Mouse (Mus musculus) forebrain, embryonic 11.5 days (tissue): ENCODE data around the gene Acad9. TPM values are rescaled to one million over a fixed set of nuclear protein-coding genes. Genes with fewer than 3 reads are reported as not detected.
A peak's percentile ranks its signal among the peaks of the same experiment; 100 is the strongest.

Source experiments
- ATAC-seq: fragments of 200-750 bp; cut with Nextera tagmentation; replicated peaks from 2 replicates; pipeline ENCODE4 v1.8.0; 2017; ENCODE audit warnings: moderate TSS enrichment; ENCODE audit not compliant: low FRiP score
- DNase-seq: peaks from one replicate; pipeline ENCODE4 v3.0.0-alpha.2; 2017; ENCODE audit warnings: low spot score
- H3K27ac ChIP-seq: fragments of 300-500 bp; sonication (generic); 2 replicates; pipeline ENCODE4 v1.5.1; 2014; ENCODE audit warnings: low read depth, low read length
- H3K27me3 ChIP-seq: fragments of 300-500 bp; sonication (generic); 2 replicates; pipeline ENCODE4 v1.6.1; 2014; ENCODE audit warnings: mild to moderate bottlenecking, low read length, mixed read lengths; ENCODE audit not compliant: control insufficient read depth, insufficient read depth
- H3K36me3 ChIP-seq: fragments of 300-500 bp; sonication (generic); 2 replicates; pipeline ENCODE4 v1.6.1; 2014; ENCODE audit warnings: mild to moderate bottlenecking, low read length, moderate library complexity, mixed read lengths; ENCODE audit not compliant: control insufficient read depth, insufficient read depth
- H3K4me1 ChIP-seq: fragments of 300-500 bp; sonication (generic); replicated peaks from 2 replicates; pipeline ENCODE4 v1.6.1; 2014; ENCODE audit warnings: low read length, mixed read lengths; ENCODE audit not compliant: control insufficient read depth, insufficient read depth
- H3K4me2 ChIP-seq: fragments of 300-500 bp; sonication (generic); 2 replicates; pipeline ENCODE4 v1.6.1; 2014; ENCODE audit warnings: low read depth, mild to moderate bottlenecking, low read length, moderate library complexity, mixed read lengths; ENCODE audit not compliant: severe bottlenecking
- H3K4me3 ChIP-seq: fragments of 300-500 bp; sonication (generic); 2 replicates; pipeline ENCODE4 v1.5.1; 2014; ENCODE audit warnings: low read depth, low read length
- H3K9ac ChIP-seq: fragments of 300-500 bp; sonication (generic); 2 replicates; pipeline ENCODE4 v1.6.1; 2014; ENCODE audit warnings: low read length
- H3K9me3 ChIP-seq: fragments of 300-500 bp; sonication (generic); 2 replicates; pipeline ENCODE4 v1.6.1; 2016; ENCODE audit warnings: low read length, mixed read lengths; ENCODE audit not compliant: control insufficient read depth
- WGBS: fragments of 180-500 bp; shearing (Covaris S2); extraction: QIAGEN DNeasy Blood & Tissue Kit; methylation state at CpG from one replicate; pipeline ENCODE4 v1.1.7; 2014; 5-methylcytosine and 5-hydroxymethylcytosine counted together
- polyA plus RNA-seq: library from polyadenylated mRNA; unstranded; fragments of >200 nt; fragmentation: Nextera tagmentation; extraction: Ambion mirVana; gene quantifications from 2 replicates; pipeline ENCODE4 v1.2.1, GENCODE M21; 2014

Gene Acad9
- polyA plus RNA-seq, result 88.9 and 93.1 TPM in 2 replicates

GRCm38 (mm10) chr3:36065843-36066651 is at the start of gene Acad9:
Gene Acad9 (plus strand): TSS chr3:36065979.
- Histone ChIP-seq H3K4me2 (peak within 1 kb of the TSS; percentile 58), H3K27ac (no peak within 1 kb of the TSS), H3K27me3 (no peaks in the 10 kb centered on the region), H3K9ac (peak within 1 kb of the TSS; percentile 79), H3K4me1 (peaks cover 4% of the 10 kb centered on the region), H3K36me3 (no peaks in the 10 kb centered on the region), H3K4me3 (peak within 1 kb of the TSS; percentile 90), H3K9me3 (no peaks in the 10 kb centered on the region)
- ATAC-seq (peak; percentile 98), DNase-seq (peak; percentile 97)
- WGBS, result under 1% methylated on average over 49 of the region's 49 CpGs

GRCm38 (mm10) chr3:36025732-36026131 is 40.0 kb upstream of the Acad9 start:
- Histone ChIP-seq H3K4me2 (no peak overlapping the region), H3K27me3 (no peaks in the 10 kb centered on the region), H3K4me3 (no peak overlapping the region), H3K4me1 (no peaks in the 10 kb centered on the region), H3K9ac (no peak overlapping the region), H3K27ac (no peak overlapping the region), H3K36me3 (no peaks in the 10 kb centered on the region), H3K9me3 (no peaks in the 10 kb centered on the region)
- WGBS, result 78% methylated on average over 6 of the region's 6 CpGs
- ATAC-seq, result no peak
- DNase-seq, result no peak

DNA sequence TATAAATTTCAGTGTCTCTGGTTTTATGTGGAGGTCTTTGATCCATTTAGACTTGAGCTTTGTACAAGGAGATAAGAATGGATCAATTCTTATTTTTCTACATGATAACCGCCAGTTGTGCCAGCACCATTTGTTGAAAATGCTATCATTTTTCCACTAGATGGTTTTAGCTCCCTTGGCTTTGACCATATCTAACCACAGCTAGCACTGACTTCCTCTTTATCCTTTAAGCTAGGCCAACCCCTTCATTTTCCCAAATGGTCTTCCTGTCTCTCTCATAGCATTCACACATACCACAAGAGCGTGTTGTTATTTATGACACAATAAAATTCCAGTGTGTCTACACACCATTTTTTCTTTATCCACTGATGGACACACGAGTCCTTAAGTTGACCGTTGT is 35.8 kb upstream of the Acad9 start:
- Histone ChIP-seq H3K27ac (no peak overlapping the region), H3K4me1 (no peaks in the 10 kb centered on the region), H3K4me2 (no peak overlapping the region), H3K9ac (no peak overlapping the region), H3K4me3 (no peak overlapping the region), H3K36me3 (no peaks in the 10 kb centered on the region), H3K9me3 (no peaks in the 10 kb centered on the region), H3K27me3 (no peaks in the 10 kb centered on the region)
- ATAC-seq (no peak), DNase-seq (no peak)
- 89% methylated on average over 4 of the region's 4 CpGs for WGBS

- no peak overlapping the region for H3K4me2 ChIP-seq
- no peaks in the 10 kb centered on the region for H3K9me3 ChIP-seq
- no peak for DNase-seq
- H3K27me3 ChIP-seq, result no peaks in the 10 kb centered on the region
- H3K4me3 ChIP-seq, result no peak overlapping the region
- H3K4me1 ChIP-seq, result no peaks in the 10 kb centered on the region
- no peak for ATAC-seq
- H3K9ac ChIP-seq, result no peak overlapping the region
- 83% methylated on average over 6 of the region's 6 CpGs for WGBS
- H3K27ac ChIP-seq, result no peak overlapping the region
- H3K36me3 ChIP-seq, result no peaks in the 10 kb centered on the region
Observed at GRCm38 (mm10) chr3:36031740-36032510, 33.9 kb upstream of the Acad9 start.

- Histone ChIP-seq H3K4me2 (no peak overlapping the region), H3K36me3 (no peaks in the 10 kb centered on the region), H3K4me3 (no peak overlapping the region), H3K27me3 (no peaks in the 10 kb centered on the region), H3K9ac (no peak overlapping the region), H3K9me3 (no peaks in the 10 kb centered on the region), H3K27ac (no peak overlapping the region), H3K4me1 (no peaks in the 10 kb centered on the region)
- no peak for ATAC-seq
- DNase-seq, result no peak
Observed at GRCm38 (mm10) chr3:36044520-36044919, 21.3 kb upstream of the Acad9 start.

- H3K4me2 ChIP-seq, result no peak overlapping the region
- WGBS, result 82% methylated on average over 4 of the region's 4 CpGs
- no peaks in the 10 kb centered on the region for H3K9me3 ChIP-seq
- ATAC-seq (no peak), DNase-seq (no peak)
- no peak overlapping the region for H3K4me3 ChIP-seq
- no peaks in the 10 kb centered on the region for H3K27me3 ChIP-seq
- H3K9ac ChIP-seq, result no peak overlapping the region
- no peak overlapping the region for H3K27ac ChIP-seq
- H3K4me1 ChIP-seq, result no peaks in the 10 kb centered on the region
- H3K36me3 ChIP-seq, result no peaks in the 10 kb centered on the region
Observed at GRCm38 (mm10) chr3:36045086-36045485, 20.7 kb upstream of the Acad9 start.

DNA sequence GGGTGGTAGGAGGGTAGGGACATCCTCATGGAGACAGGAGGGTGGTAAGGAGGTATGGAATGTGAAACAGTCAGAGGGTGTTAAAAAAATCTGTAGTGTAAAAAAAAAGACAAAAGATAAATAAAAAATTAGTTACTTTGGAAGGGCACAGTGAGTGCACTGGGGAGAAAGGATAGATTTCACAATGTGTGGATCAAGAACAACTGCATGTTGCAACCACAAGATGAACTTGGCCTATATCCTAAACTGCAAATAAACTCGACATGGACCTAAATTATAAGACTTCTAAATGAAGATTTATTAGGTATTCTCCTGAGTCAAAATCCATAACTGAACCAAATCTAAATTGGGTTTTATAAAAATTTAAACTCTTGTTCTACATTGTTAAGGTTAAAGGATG is 16.7 kb upstream of the Acad9 start:
- no peak overlapping the region for H3K9ac ChIP-seq
- no peaks in the 10 kb centered on the region for H3K4me1 ChIP-seq
- no peaks in the 10 kb centered on the region for H3K9me3 ChIP-seq
- H3K4me3 ChIP-seq, result no peak overlapping the region
- WGBS, result 69% methylated on average over 1 of the region's 1 CpGs
- no peak overlapping the region for H3K27ac ChIP-seq
- H3K27me3 ChIP-seq, result no peaks in the 10 kb centered on the region
- no peaks in the 10 kb centered on the region for H3K36me3 ChIP-seq
- no peak overlapping the region for H3K4me2 ChIP-seq
- ATAC-seq, result no peak
- DNase-seq, result no peak

GRCm38 (mm10) chr3:36053447-36053846 is 12.3 kb upstream of the Acad9 start, which contains the start of gene Ccdc144b:
Gene Ccdc144b (minus strand): TSS chr3:36053547.
- DNase-seq, result no peak
- H3K27me3 ChIP-seq, result no peaks in the 10 kb centered on the region
- H3K4me3 ChIP-seq, result no peak within 1 kb of the TSS
- WGBS, result 89% methylated on average over 6 of the region's 6 CpGs
- ATAC-seq, result no peak
- H3K36me3 ChIP-seq, result no peaks in the 10 kb centered on the region
- no peak within 1 kb of the TSS for H3K27ac ChIP-seq
- H3K4me1 ChIP-seq, result no peaks in the 10 kb centered on the region
- H3K9ac ChIP-seq, result no peak within 1 kb of the TSS
- H3K4me2 ChIP-seq, result no peak within 1 kb of the TSS
- no peaks in the 10 kb centered on the region for H3K9me3 ChIP-seq
